Mouse (Mus musculus) midbrain, postnatal 0 days (tissue): ENCODE data around the gene A730061H03Rik. TPM values are rescaled to one million over a fixed set of nuclear protein-coding genes. Genes with fewer than 3 reads are reported as not detected.

ENCODE experiments used
- ATAC-seq: fragments of 200-750 bp; cut with Nextera tagmentation; 2 replicates; pipeline ENCODE4 v1.8.0; 2017; ENCODE audit warnings: moderate number of reproducible peaks, mild to moderate bottlenecking, moderate TSS enrichment, moderate library complexity; ENCODE audit not compliant: low FRiP score
- DNase-seq: peaks from one replicate; pipeline ENCODE4 v3.0.0-alpha.2; 2015; ENCODE audit warnings: low spot score
- H3K27ac ChIP-seq: fragments of 300-500 bp; sonication (generic); 2 replicates; pipeline ENCODE4 v1.5.1; 2014; ENCODE audit warnings: low read depth, mild to moderate bottlenecking, low read length, mixed read lengths
- H3K27me3 ChIP-seq: fragments of 300-500 bp; sonication (generic); 2 replicates; pipeline ENCODE4 v1.6.1; 2014; ENCODE audit warnings: low read length, control low read depth, mixed read lengths; ENCODE audit not compliant: insufficient read depth
- H3K36me3 ChIP-seq: fragments of 300-500 bp; sonication (generic); 2 replicates; pipeline ENCODE4 v1.6.1; 2014; ENCODE audit warnings: low read length, control low read depth, mixed read lengths; ENCODE audit not compliant: insufficient read depth
- H3K4me1 ChIP-seq: fragments of 300-500 bp; sonication (generic); 2 replicates; pipeline ENCODE4 v1.6.1; 2014; ENCODE audit warnings: mild to moderate bottlenecking, control low read depth, antibody characterized with exemption, low read length, mixed read lengths; ENCODE audit not compliant: insufficient read depth
- H3K4me2 ChIP-seq: fragments of 300-500 bp; sonication (generic); 2 replicates; pipeline ENCODE4 v1.6.1; 2014; ENCODE audit warnings: low read depth, mild to moderate bottlenecking, low read length, mixed read lengths; ENCODE audit not compliant: poor library complexity, severe bottlenecking
- H3K4me3 ChIP-seq: fragments of 300-500 bp; sonication (generic); 2 replicates; pipeline ENCODE4 v1.5.1; 2014; ENCODE audit warnings: low read depth, mild to moderate bottlenecking, low read length, moderate library complexity
- H3K9ac ChIP-seq: fragments of 300-500 bp; sonication (generic); replicated peaks from 2 replicates; pipeline ENCODE4 v1.6.1; 2014; ENCODE audit warnings: mild to moderate bottlenecking, low read length, moderate library complexity, mixed read lengths; ENCODE audit not compliant: poor library complexity, severe bottlenecking
- H3K9me3 ChIP-seq: fragments of 300-500 bp; sonication (generic); 2 replicates; pipeline ENCODE4 v1.6.1; 2016; ENCODE audit warnings: low read length, control low read depth
- CTCF ChIP-seq: IDR thresholded peaks from 2 replicates; pipeline ENCODE4 v1.5.1; 2016; ENCODE audit warnings: antibody characterized with exemption, mild to moderate bottlenecking
- WGBS: fragments of 180-500 bp; shearing (Covaris S2); extraction: QIAGEN DNeasy Blood & Tissue Kit; methylation state at CpG from one replicate; pipeline ENCODE4 v1.1.7; 2014; 5-methylcytosine and 5-hydroxymethylcytosine counted together
- polyA plus RNA-seq: library from polyadenylated mRNA; unstranded; fragments of >200 nt; fragmentation: Nextera tagmentation; extraction: Ambion mirVana; gene quantifications from 2 replicates; pipeline ENCODE4 v1.2.1, GENCODE M21; 2015
- total RNA-seq: library from RNA; depleted of rRNA; stranded (reverse); fragments of >200 nt; gene quantifications from 2 replicates; pipeline ENCODE4 v1.2.3, GENCODE M21; 2014

The A730061H03Rik gene
- total and polyA plus RNA-seq, 2 experiments from 2014 or later = 0.69 to 5.4 TPM

DNA sequence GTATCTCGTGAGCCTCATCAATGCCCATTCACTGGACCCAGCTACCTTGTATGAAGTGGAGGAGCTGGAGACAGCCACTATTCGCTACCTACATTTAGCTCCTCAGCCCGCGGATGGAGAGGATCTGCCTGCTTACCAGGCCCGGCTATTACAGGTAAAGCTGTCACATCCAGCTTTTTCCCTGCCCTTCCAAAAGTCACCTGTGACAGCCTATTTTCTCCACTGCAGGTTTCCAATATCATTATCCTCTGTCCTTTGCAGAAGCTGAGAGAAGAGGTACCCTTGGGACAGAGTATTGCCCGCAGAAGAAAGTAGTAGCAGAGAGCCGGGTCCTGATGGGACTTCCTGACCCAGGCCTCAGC, 43.0 kb upstream of the A730061H03Rik start, which contains the start of gene Irf9:
Gene Irf9, plus strand, starts transcription at position 301 of the 362 bp plus-strand sequence.
- no peak for ATAC-seq
- H3K4me3 ChIP-seq = peak within 1 kb of the TSS; percentile 29
- WGBS = 88% methylated on average over 7 of the region's 7 CpGs

GRCm38 (mm10) chr14:55598521-55599390, 38.5 kb upstream of the A730061H03Rik start:
- TF ChIP-seq CTCF = no peak
- DNase-seq (no peak), ATAC-seq (no peak)
- Histone ChIP-seq H3K4me1 (no peaks in the 10 kb centered on the region), H3K4me3 (no peak overlapping the region), H3K27ac (no peak overlapping the region), H3K4me2 (no peak overlapping the region), H3K9ac (no peak overlapping the region), H3K27me3 (no peaks in the 10 kb centered on the region), H3K9me3 (no peaks in the 10 kb centered on the region), H3K36me3 (peaks cover 83% of the 10 kb centered on the region)
- 94% methylated on average over 21 of the region's 21 CpGs for WGBS

More for the DNA sequence above, 43.0 kb upstream of the A730061H03Rik start, which contains the start of gene Irf9:
- H3K4me1 ChIP-seq = no peaks in the 10 kb centered on the region
- H3K9me3 ChIP-seq = no peaks in the 10 kb centered on the region
- H3K36me3 ChIP-seq = peaks cover 73% of the 10 kb centered on the region
- peak within 1 kb of the TSS; percentile 51; the same call in 1 of the 2 replicates for H3K9ac ChIP-seq
- no peaks in the 10 kb centered on the region for H3K27me3 ChIP-seq
- H3K27ac ChIP-seq = peak within 1 kb of the TSS; percentile 68
- DNase-seq = no peak
- H3K4me2 ChIP-seq = peak within 1 kb of the TSS; percentile 52
- no peak for TF ChIP-seq CTCF

DNA sequence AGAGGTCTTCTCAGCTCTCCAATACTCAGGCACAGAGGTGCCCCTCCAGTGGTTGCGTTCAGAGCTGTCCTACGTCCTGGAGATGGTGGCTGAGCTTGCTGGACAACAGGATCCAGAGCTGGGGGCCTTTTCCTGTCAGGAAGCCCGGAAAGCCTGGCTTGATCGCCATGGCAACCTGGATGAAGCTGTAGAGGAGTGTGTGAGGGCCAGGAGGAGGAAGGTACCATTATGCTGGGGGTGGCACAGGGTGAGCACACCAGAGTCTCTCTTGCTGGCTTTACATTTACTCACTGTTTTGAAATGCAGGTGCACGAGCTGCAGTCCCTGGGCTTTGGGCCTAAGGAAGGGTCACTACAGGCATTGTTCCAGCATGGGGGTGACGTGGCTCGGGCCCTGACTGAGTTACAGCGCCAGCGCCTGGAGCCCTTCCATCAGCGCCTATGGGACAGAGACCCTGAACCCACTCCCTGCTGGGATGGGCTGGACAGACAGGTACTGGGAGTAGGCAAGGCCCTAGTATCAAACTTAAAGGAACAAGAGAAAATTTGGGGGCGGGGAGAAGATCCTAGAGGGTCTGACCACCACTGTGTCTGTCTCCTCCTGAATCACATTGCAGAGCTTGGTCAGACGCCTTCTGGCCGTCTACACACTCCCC, 36.0 kb upstream of the A730061H03Rik start:
- TF ChIP-seq CTCF = no peak
- WGBS = 64% methylated on average over 13 of the region's 13 CpGs

DNA sequence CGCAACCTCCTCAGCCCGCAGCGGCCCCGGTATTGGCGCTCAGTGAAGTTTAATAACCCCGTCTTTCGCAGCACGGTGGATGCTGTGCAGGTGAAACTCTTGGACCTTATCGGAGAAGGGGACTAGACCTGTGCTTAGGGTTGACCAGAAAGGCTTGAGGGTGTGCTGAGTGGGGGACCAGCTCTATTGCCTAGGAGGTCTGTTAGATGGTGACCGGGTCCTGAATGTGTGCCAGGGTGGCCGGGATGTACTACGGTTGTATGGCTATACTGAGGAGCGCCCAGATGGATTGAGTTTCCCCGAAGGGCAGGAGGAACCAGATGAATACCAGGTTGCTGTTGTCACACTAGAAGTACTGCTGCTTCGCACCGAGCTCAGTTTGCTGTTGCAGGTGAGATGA, 32.0 kb upstream of the A730061H03Rik start:
- no peak for TF ChIP-seq CTCF
- Histone ChIP-seq H3K9me3 (no peaks in the 10 kb centered on the region), H3K27ac (peak overlapping the region; percentile 84), H3K4me3 (peak overlapping the region; percentile 80), H3K27me3 (no peaks in the 10 kb centered on the region), H3K36me3 (peaks cover 40% of the 10 kb centered on the region), H3K4me2 (peak overlapping the region; percentile 94), H3K9ac (peak overlapping the region; percentile 83), H3K4me1 (peaks cover 9% of the 10 kb centered on the region; the same call in 1 of the 2 replicates)
- WGBS = 7% methylated on average over 16 of the region's 16 CpGs
- DNase-seq (no peak), ATAC-seq (no peak)

More for the DNA sequence above, 36.0 kb upstream of the A730061H03Rik start:
- Histone ChIP-seq H3K4me3 (no peak overlapping the region), H3K9ac (no peak overlapping the region), H3K4me1 (peaks cover 9% of the 10 kb centered on the region; the same call in 1 of the 2 replicates), H3K9me3 (no peaks in the 10 kb centered on the region), H3K4me2 (no peak overlapping the region), H3K36me3 (peaks cover 58% of the 10 kb centered on the region), H3K27ac (no peak overlapping the region), H3K27me3 (no peaks in the 10 kb centered on the region)
- ATAC-seq = no peak
- DNase-seq = peak; percentile 55

GRCm38 (mm10) chr14:55591331-55591891, 31.2 kb upstream of the A730061H03Rik start, which contains the start of gene Rnf31:
TSS of gene Rnf31 (plus strand) at chr14:55591708.
- peak within 1 kb of the TSS; percentile 84 for H3K27ac ChIP-seq
- peak within 1 kb of the TSS; percentile 94 for H3K4me2 ChIP-seq
- H3K27me3 ChIP-seq = no peaks in the 10 kb centered on the region
- peak; percentile 92 for ATAC-seq
- TF ChIP-seq CTCF = no peak
- peak; percentile 96 for DNase-seq
- H3K4me1 ChIP-seq = peaks cover 9% of the 10 kb centered on the region; the same call in 1 of the 2 replicates
- H3K9me3 ChIP-seq = no peaks in the 10 kb centered on the region
- peak within 1 kb of the TSS; percentile 83 for H3K9ac ChIP-seq
- H3K4me3 ChIP-seq = peak within 1 kb of the TSS; percentile 80
- WGBS = 0% methylated on average over 33 of the region's 33 CpGs
- H3K36me3 ChIP-seq = peaks cover 32% of the 10 kb centered on the region
